8 mouse cellular contexts compared by ENCODE assay signal in genomic region chr2:172977409-172978130, GRCm38 (mm10). TPM values are rescaled to one million over a fixed set of nuclear protein-coding genes. Genes with fewer than 3 reads are reported as not detected.
DNase-seq lines count a peak whose midpoint lies in the region; ATAC-seq and TF ChIP-seq lines count a peak whose summit lies in the region.

Gene Spo11 (plus strand): TSS chr2:172977700.

- WGBS in forebrain, embryonic 15.5 days: 11% methylated on average over 14 of the region's 14 CpGs
- WGBS in stomach, postnatal 0 days: 27% methylated on average over 14 of the region's 14 CpGs

- no peak within 1 kb of the TSS; the same call in 1 of the 2 replicates for H3K27ac ChIP-seq in forebrain, embryonic 15.5 days (replicated peaks)
- H3K27ac ChIP-seq in stomach, postnatal 0 days (replicated peaks): no peak within 1 kb of the TSS

- peaks cover 15% of the 10 kb centered on the region for H3K4me1 ChIP-seq in forebrain, embryonic 15.5 days
- H3K4me1 ChIP-seq in stomach, postnatal 0 days (replicated peaks; ENCODE audit: control insufficient read depth, insufficient read depth): no peaks in the 10 kb centered on the region

- H3K36me3 ChIP-seq in forebrain, embryonic 15.5 days: no peaks in the 10 kb centered on the region
- no peaks in the 10 kb centered on the region for H3K36me3 ChIP-seq in stomach, postnatal 0 days (ENCODE audit: control insufficient read depth, insufficient read depth, low read length)

- TF ChIP-seq EP300 in stomach, postnatal 0 days (optimal IDR thresholded peaks at IDR 0.05): no peak

- no peaks in the 10 kb centered on the region for H3K27me3 ChIP-seq in forebrain, embryonic 15.5 days
- no peaks in the 10 kb centered on the region for H3K27me3 ChIP-seq in stomach, postnatal 0 days (ENCODE audit: control insufficient read depth, insufficient read depth, low read length)

- 0 out of 2 replicates have a peak within 1 kb of the TSS, but pooled peaks have one; percentile 3 for H3K4me2 ChIP-seq in forebrain, embryonic 15.5 days (replicated peaks)
- H3K4me2 ChIP-seq in stomach, postnatal 0 days (replicated peaks; ENCODE audit: low read depth): peak within 1 kb of the TSS; percentile 20; the same call in 1 of the 2 replicates

- ATAC-seq in forebrain, embryonic 15.5 days (replicated peaks): 0 out of 2 replicates have a peak, but pooled peaks have one; percentile 38
- ATAC-seq in megakaryocyte, adult 5-6 weeks (ENCODE audit: poor library complexity, severe bottlenecking): peak; percentile 70
- no peak for ATAC-seq in stomach, postnatal 0 days (ENCODE audit: low FRiP score, low TSS enrichment)

- DNase-seq in embryo, embryonic 10.5 days (ENCODE audit: low spot score): peak; percentile 41
- no peak for DNase-seq in embryo, embryonic 10 days (ENCODE audit: low spot score)
- peak; percentile 63 to 67 for DNase-seq in CD8-positive naive resting alpha-beta T cell, adult 2 months (ENCODE audit: low read depth in 2 of 2, low spot score in 2 of 2)
- DNase-seq in stomach, postnatal 0 days (ENCODE audit: low spot score): no peak
- no peak for DNase-seq in layer of hippocampus, adult 11-12 months (ENCODE audit: low spot score)
- no peak for DNase-seq in ovary, adult 18-20 months (ENCODE audit: low spot score)

- no peak within 1 kb of the TSS for H3K9ac ChIP-seq in forebrain, embryonic 15.5 days (replicated peaks)
- H3K9ac ChIP-seq in stomach, postnatal 0 days (ENCODE audit: low read length): no peak within 1 kb of the TSS

- no peak within 1 kb of the TSS for H3K4me3 ChIP-seq in forebrain, embryonic 15.5 days
- no peak within 1 kb of the TSS for H3K4me3 ChIP-seq in stomach, postnatal 0 days (ENCODE audit: low read depth, low read length)

- no peak for TF ChIP-seq CTCF in stomach, postnatal 0 days (IDR thresholded peaks at IDR 0.05; ENCODE audit: low read depth)

- no peaks in the 10 kb centered on the region for H3K9me3 ChIP-seq in forebrain, embryonic 15.5 days
- H3K9me3 ChIP-seq in stomach, postnatal 0 days (ENCODE audit: control insufficient read depth, low read length): no peaks in the 10 kb centered on the region

RNA-seq across cellular contexts. Expression of gene Spo11, which starts in this region (rescaled TPM):
- polyA plus RNA-seq in forebrain, embryonic 15.5 days (2015; fragmentation: Nextera tagmentation; extraction: Ambion mirVana): 0.46 and 0.97 TPM in 2 replicates
- total RNA-seq in megakaryocyte, adult 5-6 weeks (2015): 0.64 and 1.0 TPM in 2 replicates
- 0.04 TPM in 1 of 2 replicates, not detected in the other for total RNA-seq in megakaryocyte, adult 5-6 weeks (2017)
- 0.02 TPM in 2 replicates for polyA plus RNA-seq in stomach, postnatal 0 days (2015; fragmentation: Nextera tagmentation; extraction: Ambion mirVana)

Comparison
In these comparisons a context has a peak if more than half of its experiments do, and no peak if none do; other contexts are left out.
1. DNase-seq: peak in embryo, embryonic 10.5 days (single experiment) and CD8-positive naive resting alpha-beta T cell, adult 2 months (2 of 2); none in embryo, embryonic 10 days (single experiment), stomach, postnatal 0 days (single experiment), layer of hippocampus, adult 11-12 months (single experiment) and ovary, adult 18-20 months (single experiment).
2. Peak in ATAC-seq and H3K4me2 ChIP-seq in forebrain, embryonic 15.5 days; RNA of the gene not detected or under 1 TPM.